8 mouse cellular contexts compared by ENCODE assay signal in the genomic region with DNA sequence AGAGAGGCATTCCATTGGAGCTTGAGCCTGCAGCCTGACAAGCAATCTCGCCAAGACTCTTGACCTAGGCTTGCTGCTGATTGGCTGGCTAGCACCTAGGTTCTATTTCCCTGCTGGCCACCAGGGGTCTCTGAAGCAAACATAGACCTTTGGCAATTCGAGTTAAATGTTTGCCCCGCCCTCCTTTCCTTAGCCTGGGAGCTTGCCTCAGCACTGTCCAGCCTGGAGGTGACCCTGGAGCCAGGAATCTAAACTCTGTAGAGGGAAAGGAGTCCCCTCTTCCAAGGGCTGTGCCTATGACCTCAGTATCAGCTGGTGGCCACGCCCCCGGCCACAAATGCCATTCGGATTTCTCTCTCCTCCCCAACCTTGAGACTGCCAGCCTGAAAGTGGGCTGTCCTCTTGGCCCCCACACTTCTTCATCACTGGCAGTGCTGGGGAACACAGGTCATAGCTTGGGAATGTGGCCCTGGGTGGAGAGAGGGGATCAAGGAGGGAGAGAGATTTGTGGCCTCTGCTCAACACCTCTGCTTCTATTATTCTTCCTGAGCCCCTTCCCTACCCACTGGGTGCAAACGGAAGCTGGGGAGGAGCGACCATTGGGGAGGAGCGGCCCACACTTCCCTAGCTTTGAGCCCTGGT. TPM values are rescaled to one million over a fixed set of nuclear protein-coding genes. Genes with fewer than 3 reads are reported as not detected.
A peak's percentile ranks its signal among the peaks of the same experiment; 100 is the strongest.
DNase-seq lines count a peak whose midpoint lies in the region; ATAC-seq and TF ChIP-seq lines count a peak whose summit lies in the region.

No protein-coding gene starts in this region.

- intact Hi-C loops in gastrocnemius, adult 2 months (cut with DNase I): no loop called here

- H3K27me3 ChIP-seq in hindbrain, embryonic 14.5 days (ENCODE audit: control insufficient read depth, insufficient read depth, low read length): no peaks in the 10 kb centered on the region
- H3K27me3 ChIP-seq in limb, embryonic 14.5 days (ENCODE audit: control insufficient read depth, insufficient read depth, low read length): no peaks in the 10 kb centered on the region
- H3K27me3 ChIP-seq in midbrain, embryonic 14.5 days (ENCODE audit: control insufficient read depth, insufficient read depth, low read length): no peaks in the 10 kb centered on the region

- peak; percentile 39; the same call in 1 of the 2 replicates for ATAC-seq in hindbrain, embryonic 14.5 days (ENCODE audit: low FRiP score)
- peak; percentile 55 for ATAC-seq in limb, embryonic 14.5 days (ENCODE audit: low FRiP score, low read depth)
- peak; percentile 48; the same call in 1 of the 2 replicates for ATAC-seq in midbrain, embryonic 14.5 days (ENCODE audit: low FRiP score, low TSS enrichment)

- H3K4me1 ChIP-seq in hindbrain, embryonic 14.5 days (replicated peaks; ENCODE audit: control insufficient read depth, insufficient read depth, low read length): peaks cover 21% of the 10 kb centered on the region
- H3K4me1 ChIP-seq in limb, embryonic 14.5 days (ENCODE audit: control insufficient read depth, insufficient read depth, low read length): peaks cover 22% of the 10 kb centered on the region
- peaks cover 21% of the 10 kb centered on the region for H3K4me1 ChIP-seq in midbrain, embryonic 14.5 days (ENCODE audit: control insufficient read depth, insufficient read depth, low read length)

- H3K9ac ChIP-seq in hindbrain, embryonic 14.5 days: no peak overlapping the region
- H3K9ac ChIP-seq in limb, embryonic 14.5 days (ENCODE audit: low read depth, low read length, severe bottlenecking): no peak overlapping the region
- H3K9ac ChIP-seq in midbrain, embryonic 14.5 days (replicated peaks; ENCODE audit: low read length): no peak overlapping the region

- TF ChIP-seq CTCF in gastrocnemius, adult 2 months (IDR thresholded peaks at IDR 0.05): peak; percentile 78

- TF ChIP-seq POLR2A in limb, embryonic 14.5 days (IDR thresholded peaks at IDR 0.05; ENCODE audit: borderline replicate concordance, extremely low read depth, insufficient read depth, insufficient read length): no peak

- 11% methylated on average over 9 of the region's 9 CpGs for whole genome bisulfite sequencing in hindbrain, embryonic 14.5 days
- WGBS in limb, embryonic 14.5 days: 11% methylated on average over 9 of the region's 9 CpGs
- WGBS in midbrain, embryonic 14.5 days: 5% methylated on average over 9 of the region's 9 CpGs

- H3K9me3 ChIP-seq in hindbrain, embryonic 14.5 days (ENCODE audit: control insufficient read depth, low read length): no peaks in the 10 kb centered on the region
- no peaks in the 10 kb centered on the region for H3K9me3 ChIP-seq in limb, embryonic 14.5 days (ENCODE audit: control insufficient read depth, low read length)
- H3K9me3 ChIP-seq in midbrain, embryonic 14.5 days (ENCODE audit: control insufficient read depth, low read length): no peaks in the 10 kb centered on the region

- H3K27ac ChIP-seq in gastrocnemius, adult 2 months: peak overlapping the region; percentile 99
- H3K27ac ChIP-seq in hindbrain, embryonic 14.5 days: no peak overlapping the region
- peak overlapping the region; percentile 63 for H3K27ac ChIP-seq in limb, embryonic 14.5 days (replicated peaks; ENCODE audit: low read depth, low read length)
- H3K27ac ChIP-seq in midbrain, embryonic 14.5 days (replicated peaks; ENCODE audit: low read depth, low read length): 0 out of 2 replicates have a peak overlapping the region, but pooled peaks have one; percentile 26

- H3K4me2 ChIP-seq in hindbrain, embryonic 14.5 days (replicated peaks): no peak overlapping the region
- H3K4me2 ChIP-seq in limb, embryonic 14.5 days (replicated peaks; ENCODE audit: low read depth, low read length, severe bottlenecking): no peak overlapping the region
- no peak overlapping the region for H3K4me2 ChIP-seq in midbrain, embryonic 14.5 days (ENCODE audit: low read length)

- peak; percentile 51 for DNase-seq in urinary bladder, postnatal 25 days (ENCODE audit: low spot score)
- no peak for DNase-seq in urinary bladder, adult 2 months (ENCODE audit: low spot score)
- DNase-seq in cerebellum, adult 18-20 months: peak; percentile 75 to 85
- peak; percentile 91 for DNase-seq in gastrocnemius, adult 2 months
- DNase-seq in hindbrain, embryonic 14.5 days (ENCODE audit: low spot score): peak; percentile 58
- peak; percentile 81 for DNase-seq in limb, embryonic 14.5 days (ENCODE audit: low spot score)
- DNase-seq in midbrain, embryonic 14.5 days: peak; percentile 85
- DNase-seq in thymus, postnatal 14 days: peak; percentile 68

- peaks cover 25% of the 10 kb centered on the region for H3K36me3 ChIP-seq in hindbrain, embryonic 14.5 days (replicated peaks; ENCODE audit: control insufficient read depth, insufficient read depth)
- peaks cover 33% of the 10 kb centered on the region for H3K36me3 ChIP-seq in limb, embryonic 14.5 days (ENCODE audit: control insufficient read depth, insufficient read depth, low read length)
- peaks cover 19% of the 10 kb centered on the region for H3K36me3 ChIP-seq in midbrain, embryonic 14.5 days (ENCODE audit: control insufficient read depth, insufficient read depth, low read length)

- H3K4me3 ChIP-seq in gastrocnemius, adult 2 months: peak overlapping the region; percentile 71
- H3K4me3 ChIP-seq in hindbrain, embryonic 14.5 days (replicated peaks; ENCODE audit: low read length): no peak overlapping the region
- no peak overlapping the region for H3K4me3 ChIP-seq in limb, embryonic 14.5 days (replicated peaks; ENCODE audit: low read length)
- H3K4me3 ChIP-seq in midbrain, embryonic 14.5 days (replicated peaks; ENCODE audit: low read depth, low read length): no peak overlapping the region

RNA-seq across cellular contexts. Expression of a gene that starts 23.8 kb away (rescaled TPM):
- polyA plus RNA-seq in urinary bladder, adult 2 months (2012; rRNA removed): 91.1 and 102 TPM in 2 replicates
- total RNA-seq in gastrocnemius, adult 2 months (2021): 100 to 1,000 TPM; 268 to 311 TPM
- 18.0 and 22.9 TPM in 2 replicates for polyA plus RNA-seq in hindbrain, embryonic 14.5 days (2014; fragmentation: Nextera tagmentation; extraction: Ambion mirVana)
- polyA plus RNA-seq in limb, embryonic 14.5 days (2012; rRNA removed): 77.9 and 114 TPM in 2 replicates
- 15.3 and 21.8 TPM in 2 replicates for polyA plus RNA-seq in limb, embryonic 14.5 days (2014; fragmentation: Nextera tagmentation; extraction: Ambion mirVana)
- polyA plus RNA-seq in midbrain, embryonic 14.5 days (2014; fragmentation: Nextera tagmentation; extraction: Ambion mirVana): 15.6 and 19.4 TPM in 2 replicates

RNA-seq across cellular contexts. Expression of a gene that starts 36.8 kb away (rescaled TPM):
- polyA plus RNA-seq in urinary bladder, adult 2 months (2012; rRNA removed): 140 and 188 TPM in 2 replicates
- total RNA-seq in gastrocnemius, adult 2 months (2021): 10 to 100 TPM; 41.1 to 42.7 TPM
- polyA plus RNA-seq in hindbrain, embryonic 14.5 days (2014; fragmentation: Nextera tagmentation; extraction: Ambion mirVana): 53.1 and 65.0 TPM in 2 replicates
- 144 and 199 TPM in 2 replicates for polyA plus RNA-seq in limb, embryonic 14.5 days (2012; rRNA removed)
- 71.8 and 74.9 TPM in 2 replicates for polyA plus RNA-seq in limb, embryonic 14.5 days (2014; fragmentation: Nextera tagmentation; extraction: Ambion mirVana)
- 75.7 and 75.9 TPM in 2 replicates for polyA plus RNA-seq in midbrain, embryonic 14.5 days (2014; fragmentation: Nextera tagmentation; extraction: Ambion mirVana)

RNA-seq across cellular contexts. Expression of a gene that starts 38.8 kb away (rescaled TPM):
- 1,825 and 2,682 TPM in 2 replicates for polyA plus RNA-seq in urinary bladder, adult 2 months (2012; rRNA removed)
- total RNA-seq in gastrocnemius, adult 2 months (2021): 1,000 to 10,000 TPM; 2,035 to 2,198 TPM
- polyA plus RNA-seq in hindbrain, embryonic 14.5 days (2014; fragmentation: Nextera tagmentation; extraction: Ambion mirVana): 1.0 and 1.7 TPM in 2 replicates
- 50.7 and 53.7 TPM in 2 replicates for polyA plus RNA-seq in limb, embryonic 14.5 days (2012; rRNA removed)
- 59.0 and 78.6 TPM in 2 replicates for polyA plus RNA-seq in limb, embryonic 14.5 days (2014; fragmentation: Nextera tagmentation; extraction: Ambion mirVana)
- 0.32 and 1.4 TPM in 2 replicates for polyA plus RNA-seq in midbrain, embryonic 14.5 days (2014; fragmentation: Nextera tagmentation; extraction: Ambion mirVana)

RNA-seq across cellular contexts. Expression of a gene that starts 51.4 kb away (rescaled TPM):
- polyA plus RNA-seq in urinary bladder, adult 2 months (2012; rRNA removed): 0.03 and 0.06 TPM in 2 replicates
- not detected for total RNA-seq in gastrocnemius, adult 2 months (2021)
- polyA plus RNA-seq in hindbrain, embryonic 14.5 days (2014; fragmentation: Nextera tagmentation; extraction: Ambion mirVana): 4.9 and 5.0 TPM in 2 replicates
- 0.35 and 0.72 TPM in 2 replicates for polyA plus RNA-seq in limb, embryonic 14.5 days (2012; rRNA removed)
- polyA plus RNA-seq in limb, embryonic 14.5 days (2014; fragmentation: Nextera tagmentation; extraction: Ambion mirVana): 0.10 and 0.15 TPM in 2 replicates
- 16.6 and 34.3 TPM in 2 replicates for polyA plus RNA-seq in midbrain, embryonic 14.5 days (2014; fragmentation: Nextera tagmentation; extraction: Ambion mirVana)

Comparison
In these comparisons a context has a peak if more than half of its experiments do, and no peak if none do; other contexts are left out.
1. RNA of a gene that starts 38.8 kb away (polyA plus RNA-seq): 1,825 to 2,682 TPM in urinary bladder, adult 2 months; 50.7 to 78.6 TPM in limb, embryonic 14.5 days, 1.0 to 1.7 TPM in hindbrain, embryonic 14.5 days and 0.32 to 1.4 TPM in midbrain, embryonic 14.5 days; every median in the first group is over 10 times any median in the second.
2. Peak in every context shown above with its lines, with median percentiles within 50 percentile points of each other: ATAC-seq.